Mouse (Mus musculus) ES-Bruce4 (cell line): ENCODE data around the gene Traf5.

Source experiments
- CTCF ChIP-seq: IDR thresholded peaks from one replicate; pipeline ENCODE4 v1.8.1; 2011; ENCODE audit warnings: low read depth, low read length
- EP300 ChIP-seq: IDR thresholded peaks from 2 replicates; pipeline ENCODE4 v1.6.1; 2011; ENCODE audit warnings: low read depth, low read length; ENCODE audit not compliant: insufficient read depth
- POLR2A ChIP-seq: IDR thresholded peaks from one replicate; pipeline ENCODE4 v1.8.1; 2011; ENCODE audit warnings: low read length; ENCODE audit not compliant: insufficient read depth

DNA sequence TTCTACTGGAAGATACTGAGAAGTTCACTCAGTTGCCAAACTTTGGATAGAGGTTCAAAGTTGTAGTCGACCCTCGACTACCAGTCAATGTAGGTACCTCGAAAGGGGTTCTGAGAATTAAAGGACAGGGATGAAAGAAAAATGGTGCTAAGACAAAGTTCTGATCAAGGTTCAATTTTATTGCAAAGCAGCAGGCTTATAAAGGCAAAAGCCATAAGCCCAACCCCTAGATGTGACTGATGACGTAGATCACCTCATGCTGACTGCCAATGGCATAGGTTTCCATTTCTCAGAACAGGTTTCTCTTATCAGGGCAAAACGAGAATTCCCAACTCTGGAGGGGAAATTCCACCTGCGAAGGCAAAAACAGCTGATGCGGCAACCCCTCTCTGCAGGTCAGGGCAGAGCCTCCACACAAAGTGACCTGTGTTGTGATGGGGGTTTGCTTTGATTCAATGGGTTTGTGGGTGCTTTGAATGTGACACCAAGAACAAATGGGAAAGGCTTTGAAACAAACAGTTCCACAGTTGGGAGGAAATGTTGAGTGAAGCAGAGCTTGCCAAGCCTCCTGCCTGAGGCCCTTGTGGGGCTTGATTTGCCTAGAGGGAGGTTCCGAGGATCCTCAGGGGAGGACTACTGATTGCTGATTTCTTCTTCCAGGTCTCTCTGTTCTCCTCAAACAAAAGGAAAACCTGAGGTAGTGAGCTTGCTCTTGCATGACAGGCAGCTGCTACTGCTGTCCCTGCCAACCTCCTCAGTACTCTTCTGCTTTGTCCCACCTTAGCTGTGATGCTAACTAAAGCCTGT lies 105.5 kb downstream of the Traf5 start:
- TF ChIP-seq CTCF: no peak
- no peak for TF ChIP-seq EP300
- TF ChIP-seq POLR2A: no peak
